In the genomic region with DNA sequence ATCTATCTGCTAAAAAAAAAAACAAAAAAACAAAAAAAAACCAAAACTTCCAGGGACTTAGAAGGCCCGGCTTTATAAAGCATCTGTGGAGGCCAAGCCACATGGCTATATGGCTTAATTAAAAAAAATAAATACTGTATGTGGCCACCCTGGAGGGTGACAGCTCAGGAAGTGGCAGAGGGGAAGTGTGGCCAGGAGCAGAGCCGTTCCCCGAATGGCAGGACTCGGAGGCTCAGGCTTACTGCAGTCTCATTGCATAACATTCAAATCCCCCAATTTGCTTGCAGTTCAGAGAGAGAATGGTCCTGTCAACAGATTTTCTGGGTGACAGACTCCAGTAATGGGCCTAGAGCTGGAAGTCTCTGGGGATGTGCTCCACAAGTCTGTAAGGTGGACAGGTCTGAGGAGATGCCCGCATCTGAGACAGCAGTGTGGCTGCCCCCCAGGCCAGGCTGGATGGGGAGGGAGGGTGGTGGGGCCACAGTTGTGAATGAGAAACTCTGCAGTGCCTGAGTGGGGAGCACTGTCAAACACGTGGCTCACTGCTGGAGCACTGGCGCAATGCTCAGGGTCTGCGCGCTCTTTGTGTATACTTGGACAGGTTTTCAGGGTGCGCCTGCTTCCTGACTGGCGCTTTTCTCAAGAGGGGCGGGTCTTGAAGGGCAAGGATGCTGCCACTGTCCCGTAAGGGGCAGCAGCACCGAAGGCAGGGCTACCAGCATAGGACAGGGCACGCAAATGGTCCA, we compare ENCODE assay signal across 19 mouse cellular contexts.
A peak's percentile ranks its signal among the peaks of the same experiment; 100 is the strongest.
DNase-seq lines count a peak whose midpoint lies in the region; ATAC-seq and TF ChIP-seq lines count a peak whose summit lies in the region.
"Had no signal": no experiment of that assay in that cellular context is flagged by ENCODE, and none has a peak within 500 bp of the region (broad histone marks: within the 10 kb centered on the region; RNA-seq: fewer than 3 reads in every experiment).

No protein-coding gene starts in this region.

- peak overlapping the region; percentile 95; the same call in 1 of the 2 replicates for H3K27ac ChIP-seq in liver, embryonic 13.5 days
- no peak overlapping the region for H3K27ac ChIP-seq in liver, postnatal 0 days (ENCODE audit: low read depth)
- H3K27ac ChIP-seq in forebrain, embryonic 15.5 days (replicated peaks), result peak overlapping the region; percentile 54
- H3K27ac ChIP-seq in midbrain, postnatal 0 days (ENCODE audit: low read depth, low read length), result peak overlapping the region; percentile 38; the same call in 1 of the 2 replicates
- H3K27ac ChIP-seq: embryonic facial prominence, embryonic 13.5 days; layer of hippocampus, adult 2 months; limb, embryonic 15.5 days had no signal

- no peak overlapping the region for H3K9ac ChIP-seq in liver, embryonic 13.5 days
- no peak overlapping the region for H3K9ac ChIP-seq in liver, postnatal 0 days (replicated peaks)
- no peak overlapping the region for H3K9ac ChIP-seq in forebrain, embryonic 15.5 days (replicated peaks)
- H3K9ac ChIP-seq in midbrain, postnatal 0 days (replicated peaks; ENCODE audit: low read length, poor library complexity, severe bottlenecking), result no peak overlapping the region
- H3K9ac ChIP-seq: embryonic facial prominence, embryonic 13.5 days; limb, embryonic 15.5 days had no signal

- peaks cover 77% of the 10 kb centered on the region for H3K4me1 ChIP-seq in liver, embryonic 13.5 days (replicated peaks)
- peaks cover 36% of the 10 kb centered on the region for H3K4me1 ChIP-seq in liver, postnatal 0 days (ENCODE audit: insufficient read depth)
- H3K4me1 ChIP-seq in forebrain, embryonic 15.5 days, result peaks cover 17% of the 10 kb centered on the region
- peaks cover 10% of the 10 kb centered on the region; the same call in 1 of the 2 replicates for H3K4me1 ChIP-seq in midbrain, postnatal 0 days (ENCODE audit: insufficient read depth, low read length)

- DNase-seq in liver, embryonic 13.5 days, result no peak
- DNase-seq in liver, postnatal 0 days, result no peak
- DNase-seq in brain, embryonic 14.5 days (ENCODE audit: low read depth), result peak; percentile 70
- DNase-seq in midbrain, postnatal 0 days (ENCODE audit: low spot score), result no peak
- no peak for DNase-seq in adrenal gland, postnatal 36 days
- DNase-seq in frontal cortex, postnatal 25 days (ENCODE audit: low spot score in 2 of 2), result no peak
- DNase-seq: adrenal gland, adult 2 months; cerebellum, adult 11 months; cerebellum, postnatal 10 days; gastrocnemius, postnatal 36 days; kidney, adult 18-20 months; kidney, postnatal 10 days; lung, adult 2 months; right cerebral cortex, adult 18-20 months; thymus, postnatal 25 days had no signal

- H3K4me3 ChIP-seq in liver, embryonic 13.5 days (replicated peaks), result no peak overlapping the region
- H3K4me3 ChIP-seq in liver, postnatal 0 days (ENCODE audit: low read depth, low read length), result no peak overlapping the region
- no peak overlapping the region for H3K4me3 ChIP-seq in forebrain, embryonic 15.5 days
- no peak overlapping the region for H3K4me3 ChIP-seq in midbrain, postnatal 0 days (ENCODE audit: low read depth, low read length)
- H3K4me3 ChIP-seq: embryonic facial prominence, embryonic 13.5 days; layer of hippocampus, adult 2 months; limb, embryonic 15.5 days had no signal

- no peaks in the 10 kb centered on the region for H3K27me3 ChIP-seq in liver, embryonic 13.5 days
- no peaks in the 10 kb centered on the region for H3K27me3 ChIP-seq in liver, postnatal 0 days (ENCODE audit: insufficient read depth, low read length)
- no peaks in the 10 kb centered on the region for H3K27me3 ChIP-seq in forebrain, embryonic 15.5 days
- H3K27me3 ChIP-seq in midbrain, postnatal 0 days (ENCODE audit: insufficient read depth, low read length), result no peaks in the 10 kb centered on the region
- H3K27me3 ChIP-seq: embryonic facial prominence, embryonic 13.5 days; limb, embryonic 15.5 days had no signal

- H3K9me3 ChIP-seq in liver, embryonic 13.5 days (replicated peaks), result 0 out of 2 replicates have a peak, but pooled peaks cover 3% of the 10 kb centered on the region
- no peaks in the 10 kb centered on the region for H3K9me3 ChIP-seq in liver, postnatal 0 days (ENCODE audit: low read length)
- H3K9me3 ChIP-seq in forebrain, embryonic 15.5 days, result no peaks in the 10 kb centered on the region
- H3K9me3 ChIP-seq in midbrain, postnatal 0 days (ENCODE audit: low read length), result no peaks in the 10 kb centered on the region
- H3K9me3 ChIP-seq: embryonic facial prominence, embryonic 13.5 days; limb, embryonic 15.5 days had no signal

- TF ChIP-seq CTCF in liver, postnatal 0 days (IDR thresholded peaks at IDR 0.05; ENCODE audit: low read depth), result no peak
- no peak for TF ChIP-seq CTCF in brain, embryonic 14.5 days (IDR thresholded peaks at IDR 0.05; ENCODE audit: borderline replicate concordance, extremely low read depth, insufficient read depth, insufficient read length)
- no peak for TF ChIP-seq CTCF in midbrain, postnatal 0 days (IDR thresholded peaks at IDR 0.05)

- 66% methylated on average over 15 of the region's 15 CpGs for WGBS in liver, embryonic 13.5 days (ENCODE audit: insufficient replicate concordance)
- WGBS in liver, postnatal 0 days (ENCODE audit: insufficient replicate concordance), result 72% methylated on average over 15 of the region's 15 CpGs
- whole genome bisulfite sequencing in forebrain, embryonic 15.5 days, result 67% methylated on average over 15 of the region's 15 CpGs
- 76% methylated on average over 15 of the region's 15 CpGs for WGBS in midbrain, postnatal 0 days

- no peaks in the 10 kb centered on the region for H3K36me3 ChIP-seq in liver, embryonic 13.5 days
- H3K36me3 ChIP-seq in liver, postnatal 0 days (replicated peaks; ENCODE audit: insufficient read depth, low read length), result no peaks in the 10 kb centered on the region
- no peaks in the 10 kb centered on the region for H3K36me3 ChIP-seq in forebrain, embryonic 15.5 days
- H3K36me3 ChIP-seq in midbrain, postnatal 0 days (ENCODE audit: insufficient read depth, low read length), result no peaks in the 10 kb centered on the region
- H3K36me3 ChIP-seq: embryonic facial prominence, embryonic 13.5 days; limb, embryonic 15.5 days had no signal

- no peak for ATAC-seq in liver, embryonic 13.5 days (ENCODE audit: low read depth)
- no peak for ATAC-seq in liver, postnatal 0 days
- ATAC-seq in forebrain, embryonic 15.5 days (replicated peaks), result peak; percentile 43
- ATAC-seq in midbrain, postnatal 0 days (ENCODE audit: low FRiP score), result no peak

- no peak for TF ChIP-seq POLR2A in brain, embryonic 14.5 days (IDR thresholded peaks at IDR 0.05; ENCODE audit: borderline replicate concordance, extremely low read depth, insufficient read depth, insufficient read length, poor library complexity, severe bottlenecking)

- no peak for TF ChIP-seq EP300 in liver, postnatal 0 days (IDR thresholded peaks at IDR 0.05; ENCODE audit: low read depth)

- no peak overlapping the region for H3K4me2 ChIP-seq in liver, embryonic 13.5 days
- no peak overlapping the region for H3K4me2 ChIP-seq in liver, postnatal 0 days (ENCODE audit: low read depth, low read length)
- no peak overlapping the region for H3K4me2 ChIP-seq in forebrain, embryonic 15.5 days (replicated peaks)
- no peak overlapping the region for H3K4me2 ChIP-seq in midbrain, postnatal 0 days (ENCODE audit: low read depth, low read length, poor library complexity, severe bottlenecking)
- H3K4me2 ChIP-seq: embryonic facial prominence, embryonic 13.5 days; limb, embryonic 15.5 days had no signal
